Mouse (Mus musculus) bone marrow macrophage, adult 2 months (primary cell): ENCODE measurements at regions not wholly inside any gene's neighbourhood (a gene's known extent, or its start where the extent isn't known, plus 50 kb on each side); places are given as distances from the start of the nearest gene placed in this dataset.

ENCODE experiments used
- CTCF ChIP-seq: IDR thresholded peaks from 2 replicates; pipeline ENCODE4 v1.5.1; 2012; ENCODE audit warnings: low read depth, mild to moderate bottlenecking, low read length, moderate library complexity
- POLR2A ChIP-seq: IDR thresholded peaks from 2 replicates; pipeline ENCODE4 v1.6.1; 2012; ENCODE audit warnings: mild to moderate bottlenecking, low read depth, low read length, borderline replicate concordance

DNA sequence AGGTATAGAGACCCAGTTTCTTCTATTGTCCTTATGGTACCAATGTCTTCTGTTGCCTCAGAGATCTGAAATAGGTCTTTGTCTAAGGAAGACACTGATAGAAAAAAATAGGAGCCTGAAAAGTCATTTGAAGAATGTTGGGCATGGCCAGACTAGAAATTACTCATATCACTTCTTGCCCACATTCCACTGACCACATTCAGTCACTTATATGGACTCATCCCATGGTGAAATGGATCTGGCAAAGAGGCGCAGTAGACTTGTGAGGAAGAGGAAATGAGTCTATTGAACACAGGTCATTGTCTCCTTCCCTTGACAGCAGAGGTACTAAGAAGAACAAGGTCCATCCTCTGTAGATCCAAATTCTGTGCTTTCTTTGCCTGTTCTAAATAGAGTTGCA, 318.9 kb upstream of the A1bg start:
- TF ChIP-seq POLR2A, result no peak
- TF ChIP-seq CTCF, result no peak
